Mouse (Mus musculus) kidney, adult 9 months (tissue): ENCODE measurements around the gene Txndc9.

Source experiments
- DNase-seq: peaks from one replicate; pipeline ENCODE4 v3.0.0; 2022

Gene Txndc9

DNA sequence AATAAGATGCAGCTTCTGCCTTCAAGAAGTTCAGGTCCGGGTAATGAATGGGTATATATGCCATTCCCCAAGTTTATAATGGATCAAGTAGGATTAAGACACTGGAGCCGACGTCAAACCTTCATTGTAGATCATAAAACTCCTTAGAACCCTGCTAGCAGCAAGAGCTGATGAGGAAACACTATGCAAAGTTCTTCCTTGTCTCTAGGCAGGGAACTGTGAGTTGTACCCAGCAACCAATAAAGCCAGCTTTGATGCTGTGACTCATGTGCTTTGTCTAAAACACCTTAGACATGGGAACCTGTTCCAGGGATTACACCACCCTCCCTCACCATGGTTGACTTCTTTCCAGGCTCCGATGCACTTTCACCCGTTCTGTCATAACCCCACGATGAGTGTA lies 28.9 kb downstream of the Txndc9 start:
- DNase-seq: no peak

DNA sequence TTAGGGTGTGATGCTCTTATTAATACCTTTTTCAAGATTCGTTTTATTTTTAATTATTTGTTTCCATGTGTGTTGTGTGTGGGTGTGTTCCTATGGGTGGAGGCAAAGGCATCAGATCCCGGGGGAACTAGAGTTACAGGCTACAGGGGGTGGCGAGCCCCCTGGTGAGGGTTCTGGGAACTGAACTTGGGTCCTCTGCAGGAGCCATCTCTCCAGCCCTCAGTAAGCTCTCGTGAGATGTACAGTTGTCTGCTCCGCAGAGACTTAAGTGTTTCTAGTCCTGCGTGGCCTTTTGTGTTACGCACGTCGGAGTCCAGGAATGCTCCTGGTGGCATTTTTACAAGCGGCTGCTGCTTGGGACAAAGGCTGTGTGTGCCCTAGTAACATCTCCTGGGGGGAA lies 32.1 kb downstream of the Txndc9 start:
- DNase-seq: no peak

DNA sequence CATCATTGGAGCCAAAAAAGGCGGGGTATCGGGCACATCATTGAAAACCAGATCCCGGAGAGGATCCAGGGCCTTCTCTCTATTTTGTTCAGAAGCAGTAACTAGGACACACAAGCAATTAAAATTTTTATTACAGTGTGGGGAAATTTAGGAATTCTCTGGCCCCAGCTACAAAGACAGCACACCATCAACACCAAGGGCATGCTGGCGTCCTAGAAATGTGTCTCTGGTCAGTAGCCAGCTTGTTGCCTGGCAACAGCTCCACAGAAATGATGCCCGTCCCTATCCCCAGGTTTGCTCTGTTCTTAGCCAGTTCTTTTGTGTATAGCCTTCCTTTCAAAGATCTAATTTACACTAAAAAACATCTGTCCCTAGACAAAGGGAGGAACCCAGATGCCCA lies 38.2 kb downstream of the Txndc9 start:
- DNase-seq: no peak

DNA sequence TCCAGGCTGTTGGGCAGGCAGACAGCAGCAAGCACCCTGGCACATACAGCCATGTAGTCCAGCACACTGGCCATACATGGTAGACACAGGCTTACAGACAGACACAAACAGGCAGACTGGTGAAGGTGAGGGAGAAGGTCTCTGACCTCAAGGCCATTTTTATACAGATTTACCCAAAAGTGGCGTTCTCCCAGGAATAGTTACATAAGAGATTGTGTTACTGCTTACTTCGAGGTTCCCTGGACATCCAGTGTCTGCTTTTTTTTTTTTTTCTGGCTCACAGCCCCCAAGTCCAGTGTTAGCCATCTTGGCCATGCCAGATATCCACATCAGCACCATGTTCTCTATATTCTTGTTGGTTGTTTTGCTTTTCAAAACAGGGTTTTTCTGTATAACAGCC lies 39.2 kb downstream of the Txndc9 start:
- DNase-seq: peak; percentile 72

DNA sequence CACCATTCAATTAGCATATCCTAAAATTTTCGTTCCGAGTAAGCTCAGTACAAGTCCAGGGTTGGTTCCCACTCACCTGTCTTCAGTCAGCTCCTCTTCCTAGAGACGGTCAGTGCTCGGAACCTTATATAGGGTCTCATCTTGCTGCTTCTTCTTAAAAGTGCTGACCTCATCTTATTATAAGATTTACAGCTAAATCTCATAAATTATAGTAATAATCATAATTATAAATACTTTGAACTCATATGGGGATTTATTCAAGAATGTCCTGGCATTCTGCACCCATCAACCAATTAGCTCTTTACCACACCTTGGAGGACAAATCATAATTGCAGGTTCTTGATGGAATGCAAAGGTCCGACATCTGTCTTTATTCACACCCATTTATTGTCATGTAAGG lies 40.0 kb downstream of the Txndc9 start, which contains the start of gene Lyg1:
Gene Lyg1 (minus strand): TSS at position 101 of the 400 bp plus-strand sequence.
- DNase-seq: no peak

DNA sequence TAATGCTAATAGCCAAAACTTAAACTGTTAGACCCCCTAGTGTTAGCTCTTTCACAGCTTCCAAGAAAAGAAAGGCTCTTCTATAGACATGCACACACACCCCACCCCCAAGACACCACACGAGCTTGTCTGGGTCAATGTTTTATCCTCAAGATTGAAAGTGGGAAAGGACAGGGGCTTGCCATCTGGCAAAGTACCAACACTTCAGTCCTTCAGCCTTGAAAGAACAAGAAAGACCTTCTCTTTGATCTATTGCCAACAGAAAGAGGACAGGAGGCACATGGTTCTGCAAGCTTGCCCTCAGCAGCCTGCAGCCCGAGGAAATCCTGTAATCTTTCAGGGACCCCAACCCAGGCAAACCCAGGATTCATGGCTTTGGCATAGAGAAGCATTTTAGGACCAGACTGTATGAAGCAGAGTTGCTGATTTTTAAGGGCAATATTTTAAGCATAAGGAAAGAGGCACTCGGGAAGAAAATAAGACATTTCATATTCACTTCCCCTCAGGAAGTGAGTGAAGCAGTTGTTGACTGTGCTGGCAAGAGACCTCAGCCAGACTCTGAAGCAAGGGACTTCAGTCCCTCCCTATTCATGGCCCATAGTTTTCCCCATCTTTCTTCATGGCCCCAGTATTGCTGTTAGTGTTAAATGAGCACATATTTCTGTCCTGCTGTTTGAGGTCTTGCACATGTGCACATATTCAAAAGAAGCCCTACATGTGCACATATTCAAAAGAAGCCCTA lies 40.8 kb downstream of the Txndc9 start:
- peak; percentile 30 for DNase-seq

DNA sequence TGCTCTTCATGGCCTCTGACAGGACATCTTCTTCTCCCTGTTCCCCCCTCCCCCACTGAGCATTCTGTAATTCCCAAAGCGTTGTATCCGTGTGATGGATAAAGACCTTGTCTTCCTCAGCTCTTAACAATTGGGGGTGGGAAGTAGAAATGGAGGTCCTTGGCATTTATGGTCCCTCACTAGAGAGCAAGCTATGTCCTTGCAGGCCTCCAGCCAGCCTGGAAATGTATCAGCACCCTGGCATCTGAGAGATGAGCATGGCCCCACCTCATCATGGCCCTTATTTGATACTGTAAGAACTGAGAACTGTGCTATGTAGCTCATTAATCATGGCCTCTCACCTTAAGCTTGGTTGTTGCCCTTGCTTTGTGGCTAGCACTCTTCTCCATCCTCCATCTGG lies 42.4 kb downstream of the Txndc9 start:
- no peak for DNase-seq

DNA sequence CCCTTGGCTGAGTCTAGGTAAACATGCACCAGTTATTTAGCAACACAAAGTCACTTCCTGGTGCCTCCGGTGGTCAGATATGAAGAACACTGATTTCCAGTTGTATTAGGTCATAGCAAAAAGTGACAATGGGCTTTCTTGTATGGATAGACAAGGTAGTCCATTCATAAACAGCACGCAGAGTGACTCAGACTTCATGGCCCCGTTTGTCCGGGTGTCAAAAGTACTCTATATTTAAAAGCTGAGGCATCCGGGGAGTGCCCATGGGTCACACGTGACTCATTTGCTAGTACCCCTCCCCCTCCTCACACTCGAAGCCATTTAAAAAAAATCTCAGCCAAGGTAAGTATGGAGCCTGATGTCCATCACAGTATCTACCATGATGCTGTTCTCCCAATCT lies 42.9 kb downstream of the Txndc9 start:
- DNase-seq: no peak

DNA sequence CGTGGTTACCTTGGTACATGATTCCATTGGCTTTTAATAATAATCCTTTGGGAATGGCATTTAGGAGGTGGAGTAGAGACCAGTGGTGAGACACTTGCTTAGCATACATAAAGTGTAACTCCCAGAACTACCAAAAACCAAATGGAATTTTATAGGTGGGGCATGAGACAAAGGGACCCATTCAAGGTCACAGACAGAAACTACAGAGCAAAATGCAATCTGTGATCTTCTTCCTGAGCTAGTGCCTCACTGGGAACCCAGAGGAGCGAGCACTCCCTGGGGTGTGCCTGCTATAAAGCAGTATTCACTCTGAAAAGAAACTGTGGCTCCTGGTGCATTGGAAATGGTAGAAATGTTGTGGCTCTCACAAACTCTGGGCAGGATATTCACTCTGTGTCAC lies 48.8 kb downstream of the Txndc9 start:
- DNase-seq: no peak
